Mouse (Mus musculus): ENCODE data around the gene Wwox.

Gene Wwox

DNA sequence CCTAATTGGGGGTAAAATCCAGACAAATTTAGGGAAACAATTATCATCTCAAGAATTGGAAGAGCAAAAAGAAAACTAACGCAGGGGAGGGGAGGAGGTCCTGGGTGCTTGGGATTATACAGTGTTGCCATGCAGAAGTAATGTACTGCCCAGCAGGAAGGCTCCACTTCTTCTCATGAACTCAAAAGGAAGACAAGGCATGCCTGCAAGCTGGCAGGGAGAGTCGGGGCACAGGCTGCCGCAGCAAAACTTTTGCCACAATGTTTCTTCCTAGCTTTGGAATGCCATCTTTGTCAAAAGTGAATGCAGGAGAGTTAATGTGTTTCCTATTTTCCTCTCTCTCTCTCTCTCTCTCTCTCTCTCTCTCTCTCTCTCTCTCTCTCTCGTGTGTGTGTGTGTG, 163.6 kb downstream of the Wwox start:
- peak; percentile 67 for DNase-seq

DNA sequence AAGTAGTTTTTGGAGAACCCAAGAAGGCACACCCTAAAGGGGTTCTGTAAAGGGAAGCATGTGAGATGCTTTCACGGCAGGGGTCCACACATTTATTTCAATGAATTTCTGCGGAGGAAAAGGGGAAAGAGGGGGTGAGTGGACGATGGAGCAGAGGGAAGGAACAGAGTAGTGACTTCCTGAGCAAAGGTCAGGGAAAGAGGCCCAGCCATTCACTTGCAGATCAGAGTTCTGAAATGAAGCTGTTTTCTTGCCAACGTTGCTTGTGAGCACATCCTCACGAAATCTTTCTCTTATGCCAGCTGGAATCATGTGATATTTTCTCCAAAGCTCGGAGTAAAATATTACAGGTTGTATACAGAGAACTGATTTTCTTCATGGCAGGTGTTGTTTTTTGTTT, 164.1 kb downstream of the Wwox start:
- no peak for DNase-seq

DNA sequence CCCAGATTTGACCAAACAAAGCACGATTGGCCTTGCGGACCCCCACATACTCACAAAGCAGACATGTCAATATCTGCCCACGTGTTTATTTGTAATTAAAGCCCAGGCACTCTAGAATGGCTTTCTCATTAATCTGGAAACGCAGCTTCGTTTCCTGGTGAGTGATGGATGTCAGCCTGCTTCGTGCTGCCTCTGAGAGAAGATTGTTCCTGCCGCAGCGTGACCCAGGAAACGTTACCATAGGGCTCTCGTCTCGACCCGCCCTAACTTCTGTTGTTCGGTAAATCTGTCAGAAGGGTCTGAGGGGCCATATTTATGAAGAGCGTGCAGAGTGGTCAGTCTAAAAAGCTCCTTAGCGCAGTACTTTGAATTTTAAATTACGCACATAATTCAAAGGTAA, 164.9 kb downstream of the Wwox start:
- DNase-seq: peak; percentile 44

DNA sequence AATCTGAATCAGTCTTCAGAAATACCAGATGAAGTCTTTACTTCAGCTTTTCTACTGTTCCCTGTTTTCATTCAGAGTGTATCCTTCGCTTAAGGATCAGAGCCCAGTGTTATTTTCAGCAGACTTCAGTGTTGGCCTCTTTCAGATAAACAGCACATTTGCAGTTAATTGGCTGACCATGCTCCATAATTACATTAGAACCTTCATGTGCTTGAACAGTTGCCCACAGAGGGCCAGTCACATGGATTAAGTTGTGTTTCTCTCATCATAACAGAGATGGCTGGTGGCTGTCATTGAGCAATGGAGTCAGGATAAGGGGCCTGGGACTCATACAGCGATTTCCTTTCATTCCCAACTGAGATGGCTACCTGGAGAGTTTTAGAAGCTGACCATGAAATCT, 166.2 kb downstream of the Wwox start:
- peak; percentile 64 for DNase-seq

DNA sequence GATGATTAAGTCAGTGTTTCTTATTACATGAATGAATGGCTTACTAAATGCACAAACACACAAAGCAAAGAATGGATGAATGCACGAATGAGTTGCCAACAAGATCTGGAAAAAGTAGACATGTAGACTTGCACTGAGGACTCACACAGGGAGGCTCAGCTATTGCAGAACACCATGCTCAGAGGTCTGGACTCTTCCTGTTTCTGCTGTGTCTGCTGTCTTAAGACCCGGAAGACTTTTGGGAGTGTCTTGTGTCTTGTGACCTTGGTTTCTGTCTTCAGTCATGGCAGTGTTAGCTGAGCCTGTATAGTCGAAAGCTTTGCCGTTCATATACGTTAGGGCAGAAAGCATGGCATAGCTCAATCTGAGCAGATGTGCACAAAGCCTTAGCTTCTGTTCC, 169.9 kb downstream of the Wwox start:
- DNase-seq: no peak

DNA sequence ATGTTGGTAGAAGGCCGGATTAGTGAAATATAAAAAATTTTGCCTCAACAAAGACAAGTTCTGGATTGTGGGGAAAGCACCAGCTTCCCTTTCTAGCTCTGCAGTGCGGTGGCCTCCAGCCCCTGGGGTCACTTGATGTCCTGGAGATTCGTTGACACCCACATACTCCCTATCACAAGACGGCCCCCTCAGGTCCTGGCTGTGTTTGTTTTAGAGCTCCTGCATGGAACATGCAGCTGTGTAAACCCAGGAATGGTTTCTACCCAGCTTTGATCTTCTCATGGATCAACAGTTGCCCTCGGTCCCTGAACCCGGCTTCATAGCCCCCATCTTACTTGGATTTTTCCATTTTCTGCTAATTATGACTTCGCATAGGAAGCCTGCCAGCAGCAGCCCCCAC, 171.6 kb downstream of the Wwox start:
- no peak for DNase-seq

DNA sequence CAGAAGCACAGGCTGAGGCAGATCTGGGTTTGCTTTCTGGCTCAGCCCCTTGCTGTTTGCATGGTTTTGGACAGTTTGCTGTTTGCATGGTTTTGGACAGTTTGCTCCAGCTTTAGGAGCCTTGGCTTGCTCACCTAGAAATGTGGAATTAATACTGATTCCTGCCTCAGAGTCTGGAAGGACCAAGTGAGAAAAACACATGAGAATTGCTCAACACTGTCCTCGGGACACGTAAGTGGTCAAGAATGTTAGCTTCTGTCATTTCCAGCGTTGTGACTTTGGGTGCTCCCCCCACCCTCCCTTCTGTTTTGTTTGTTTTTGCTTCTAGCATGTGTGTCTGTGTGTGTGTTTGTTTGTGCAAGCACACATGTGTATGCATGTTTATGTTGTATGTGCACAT, 172.6 kb downstream of the Wwox start:
- DNase-seq: no peak

DNA sequence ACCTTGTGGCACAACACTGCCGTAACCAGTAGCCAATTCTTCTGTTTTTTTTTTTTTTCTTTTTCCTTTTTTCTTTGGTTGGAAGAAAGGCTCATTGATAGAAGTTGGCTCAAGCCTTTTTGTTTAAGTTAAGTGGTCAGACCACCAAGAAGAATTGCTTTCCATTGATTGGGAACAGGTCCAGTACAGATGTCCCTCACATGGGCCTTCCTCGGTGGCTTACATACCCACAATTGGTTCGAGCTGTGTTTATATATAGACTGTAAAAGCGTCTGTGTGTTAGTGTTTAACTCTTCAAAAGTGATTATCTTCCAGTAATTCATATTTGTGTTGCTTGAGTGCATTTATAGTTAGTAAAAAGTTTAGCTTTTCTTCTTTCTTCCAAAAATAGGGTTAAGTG, 176.0 kb downstream of the Wwox start:
- no peak for DNase-seq

DNA sequence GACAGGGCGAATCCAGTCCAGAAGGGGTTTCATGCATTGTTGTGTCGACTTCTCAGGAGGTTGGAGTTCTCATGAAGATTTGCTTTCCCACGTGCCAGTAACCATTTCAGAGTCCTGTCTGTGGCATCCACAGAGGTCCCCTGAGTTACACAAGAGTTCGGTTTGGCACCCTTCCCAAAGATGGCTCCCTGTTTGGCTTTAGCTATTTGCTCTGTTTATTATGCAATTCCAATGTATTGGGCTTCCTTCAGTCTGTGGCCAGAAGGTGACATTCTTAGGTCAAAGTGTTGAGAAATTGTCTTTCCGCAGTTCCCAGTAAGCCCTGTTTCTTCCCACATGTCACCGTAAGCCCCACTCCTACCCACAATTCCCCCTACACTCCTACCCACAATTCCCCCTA, 176.5 kb downstream of the Wwox start:
- DNase-seq: no peak

DNA sequence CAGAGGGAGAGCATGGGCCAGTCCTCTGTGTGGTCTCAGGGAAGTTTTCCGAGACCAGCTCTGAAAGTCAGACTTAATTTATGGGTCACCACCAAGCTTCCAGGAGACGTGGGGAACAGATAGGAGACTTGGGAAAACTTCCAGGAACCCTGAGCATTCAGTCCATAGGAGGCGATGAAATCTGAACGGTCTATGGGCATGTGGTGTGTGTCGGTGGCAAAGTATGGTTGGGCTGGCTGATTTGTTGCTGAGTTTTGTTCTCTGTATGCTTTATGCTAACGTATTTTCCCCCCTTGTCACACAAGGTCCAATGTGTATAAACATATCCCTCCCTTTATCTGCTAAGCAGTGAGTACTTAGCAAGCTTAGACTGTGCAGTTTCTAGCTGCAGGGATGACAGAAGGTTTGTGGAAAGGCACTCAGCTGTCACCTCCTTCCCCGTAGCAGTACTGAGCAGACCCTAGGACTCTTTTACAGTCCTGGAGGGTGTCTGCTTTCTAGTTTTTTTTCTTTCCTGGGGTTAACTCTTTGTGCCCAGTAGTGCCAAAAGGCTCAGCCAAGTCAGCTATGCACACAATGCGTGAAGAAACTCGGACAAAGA, 179.6 kb downstream of the Wwox start:
- no peak for DNase-seq

DNA sequence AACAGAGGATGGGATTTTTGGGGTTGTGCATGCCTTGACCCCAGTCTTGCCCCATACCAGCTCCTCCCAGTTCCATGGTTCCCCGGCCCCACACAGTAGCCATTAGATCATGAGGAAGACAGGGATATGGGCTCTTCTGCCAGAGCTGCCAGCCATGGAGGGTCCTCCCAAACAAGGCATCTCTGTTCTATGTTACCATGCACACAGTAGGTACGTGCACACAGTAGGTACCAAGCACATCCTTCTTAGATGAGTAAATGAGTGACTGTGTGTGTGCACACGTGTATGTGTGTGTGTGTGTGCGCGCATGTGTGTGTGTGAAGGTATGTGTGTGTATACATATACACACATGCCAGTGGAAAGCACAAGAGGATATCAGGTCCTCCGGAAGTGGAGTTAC, 185.9 kb downstream of the Wwox start:
- DNase-seq: no peak

DNA sequence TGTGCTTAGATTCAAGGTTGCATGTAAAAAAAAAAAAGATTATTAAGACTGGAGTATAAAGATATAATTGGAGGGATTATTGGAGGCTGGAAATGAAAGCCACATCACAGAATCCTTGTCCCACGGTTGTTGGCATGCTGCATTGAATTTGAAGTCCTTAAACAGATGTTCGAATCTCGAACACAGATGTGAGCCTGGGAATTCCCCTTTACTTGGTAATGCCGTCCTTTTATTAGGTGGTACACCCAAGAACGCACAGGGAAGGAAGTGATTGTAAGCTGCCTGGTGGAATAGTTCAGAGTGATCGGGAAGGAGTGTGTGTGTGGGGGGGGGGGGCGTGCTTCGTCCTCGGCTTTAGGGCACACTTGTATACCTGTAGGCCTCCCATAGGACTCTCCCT, 187.4 kb downstream of the Wwox start:
- no peak for DNase-seq

DNA sequence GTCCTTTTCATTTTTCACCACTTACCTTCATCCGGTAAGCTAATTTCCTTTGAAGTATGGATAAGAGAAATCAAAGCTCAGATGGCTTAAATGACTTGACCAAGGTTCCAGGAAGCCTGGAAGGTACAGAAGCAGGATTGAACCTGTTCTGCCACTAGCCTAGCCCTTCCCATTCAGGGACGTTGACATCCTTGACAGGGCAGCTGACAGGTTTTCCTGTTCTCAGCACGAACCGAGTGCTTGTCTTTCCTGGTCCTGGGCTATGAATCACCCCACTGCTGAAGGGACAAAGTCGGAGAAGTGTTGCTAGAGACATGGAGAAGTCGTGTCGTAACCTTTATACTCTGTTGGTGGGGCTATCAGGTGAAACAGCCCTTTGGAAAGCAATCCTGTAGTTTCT, 190.3 kb downstream of the Wwox start:
- DNase-seq: no peak

DNA sequence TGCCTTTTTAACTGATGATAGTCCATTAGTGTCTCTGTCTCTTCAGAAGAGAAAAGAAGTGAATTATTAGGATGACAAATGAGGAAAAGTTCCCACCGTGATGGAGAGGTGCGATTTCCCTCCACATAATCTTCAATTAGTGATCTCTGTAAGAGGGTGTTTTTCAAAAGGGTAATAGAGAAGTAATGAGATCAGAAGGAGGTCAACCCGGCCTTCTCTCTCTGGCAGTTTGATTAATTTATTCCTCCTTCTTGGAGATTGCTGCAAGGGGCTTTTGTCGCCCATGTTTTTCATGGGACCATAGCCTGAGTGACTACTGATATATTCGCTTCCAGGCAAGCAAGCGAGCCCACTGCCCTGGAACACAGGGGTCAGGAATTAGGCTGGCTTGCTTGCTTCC, 191.6 kb downstream of the Wwox start:
- no peak for DNase-seq

DNA sequence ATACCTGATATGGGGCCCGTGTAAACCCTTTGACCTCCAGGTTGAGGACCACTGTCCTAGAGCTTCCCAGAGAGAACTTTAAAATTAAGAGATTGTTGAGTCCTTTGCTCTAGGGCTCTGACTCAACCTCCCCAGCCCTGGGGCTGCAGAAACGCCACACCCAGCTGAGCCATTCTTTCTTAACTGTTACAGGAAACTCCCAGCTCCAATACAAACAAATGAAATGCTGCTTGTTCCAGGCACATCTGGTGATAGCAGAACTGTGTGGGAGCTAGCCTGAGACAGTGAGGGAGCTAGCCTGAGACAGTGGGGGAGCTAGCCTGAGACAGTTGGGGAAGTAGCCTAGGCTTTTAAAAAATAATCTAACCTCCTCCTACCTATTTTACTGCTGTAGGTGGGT, 194.7 kb downstream of the Wwox start:
- no peak for DNase-seq

DNA sequence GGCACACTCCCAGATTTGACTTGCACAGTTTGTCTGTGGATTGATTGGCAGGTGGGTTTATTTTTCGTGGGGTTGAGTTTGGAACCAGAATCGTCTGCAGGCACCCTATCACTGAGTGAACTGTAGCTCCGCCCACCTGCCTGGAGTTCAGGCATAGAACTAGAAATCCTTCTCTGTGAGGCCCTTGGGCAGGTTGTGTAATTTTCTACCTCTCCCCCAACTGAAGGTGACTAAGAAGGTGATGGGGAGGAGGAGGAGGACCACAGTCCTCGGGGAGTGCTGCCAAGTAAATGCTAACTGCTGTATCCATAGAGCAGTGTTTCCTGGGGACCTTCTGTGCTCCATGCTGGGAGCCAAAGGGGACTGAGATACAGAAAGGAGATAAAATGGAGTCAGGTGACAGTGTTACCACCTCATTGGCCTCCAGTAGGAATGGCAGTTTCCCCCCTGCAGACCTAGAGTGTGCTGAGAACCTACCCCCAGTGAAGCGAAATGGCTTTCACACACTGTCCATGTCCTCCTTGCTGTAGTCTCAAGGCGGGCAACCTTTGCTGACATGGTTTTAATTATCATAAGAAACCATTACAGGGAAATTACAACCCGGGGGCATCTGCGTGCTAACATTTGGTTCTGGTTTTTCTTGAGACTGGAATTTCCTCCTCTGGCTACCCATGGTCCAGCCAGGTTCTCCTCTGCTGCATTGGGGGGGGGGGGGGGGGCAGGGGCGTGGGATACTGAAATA, 195.4 kb downstream of the Wwox start:
- DNase-seq: no peak

DNA sequence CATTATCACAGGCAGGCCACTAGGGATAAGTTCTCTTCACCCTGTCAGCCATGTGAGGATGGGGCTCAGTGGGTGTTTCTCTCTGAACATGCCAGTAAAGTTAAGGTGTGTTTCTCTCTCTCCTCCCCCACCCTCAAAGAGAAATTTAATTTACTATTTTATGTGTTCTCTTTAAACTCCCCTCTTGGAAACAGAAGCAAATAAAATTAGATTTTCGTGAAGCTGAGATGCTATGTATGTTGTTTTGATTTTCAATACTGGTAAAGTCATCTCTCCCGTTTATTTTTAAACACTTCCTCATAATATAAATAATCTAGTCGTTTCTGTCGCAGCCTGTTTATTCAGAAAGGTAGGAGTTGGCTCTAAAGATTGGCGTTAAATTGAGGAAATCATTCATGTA, 196.9 kb downstream of the Wwox start:
- no peak for DNase-seq

DNA sequence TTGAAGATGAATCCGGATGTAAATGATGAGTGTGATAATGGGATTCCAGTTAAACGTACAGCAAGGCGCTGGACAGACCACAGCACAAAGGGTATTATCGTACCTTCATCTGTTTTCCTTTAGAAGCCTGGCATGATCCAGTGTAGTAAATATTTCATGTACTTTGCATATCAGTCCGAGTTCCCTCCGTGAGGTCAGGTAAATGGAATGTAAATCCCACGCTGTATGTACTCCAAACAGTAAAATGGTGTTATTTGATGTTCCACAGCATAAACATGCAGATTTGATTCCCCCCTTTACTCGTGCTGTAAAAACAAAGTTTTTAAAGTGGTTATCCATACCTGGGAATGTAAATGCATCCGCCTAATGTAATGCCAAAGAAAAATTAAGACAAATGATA, 202.4 kb downstream of the Wwox start:
- DNase-seq: no peak

DNA sequence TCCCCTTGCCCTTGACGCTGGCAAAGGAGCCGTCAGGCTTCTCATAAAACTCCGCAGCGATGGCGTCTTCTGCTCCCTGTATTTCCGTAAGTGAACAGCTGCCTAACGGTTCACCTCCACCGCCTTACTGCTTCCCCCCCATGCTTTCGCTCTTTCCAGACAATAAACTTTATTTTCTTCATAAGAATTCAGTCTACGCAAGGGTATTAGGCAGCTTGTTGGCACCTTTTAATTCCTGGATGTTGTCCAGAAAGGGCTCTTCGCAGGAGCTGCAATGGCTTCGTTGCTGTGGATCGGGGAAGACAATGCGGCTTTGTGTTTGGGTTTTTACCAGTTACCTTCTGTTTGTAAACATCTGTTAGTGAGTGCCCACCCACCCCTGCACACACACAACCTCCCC, 211.3 kb downstream of the Wwox start:
- peak; percentile 27 for DNase-seq

DNA sequence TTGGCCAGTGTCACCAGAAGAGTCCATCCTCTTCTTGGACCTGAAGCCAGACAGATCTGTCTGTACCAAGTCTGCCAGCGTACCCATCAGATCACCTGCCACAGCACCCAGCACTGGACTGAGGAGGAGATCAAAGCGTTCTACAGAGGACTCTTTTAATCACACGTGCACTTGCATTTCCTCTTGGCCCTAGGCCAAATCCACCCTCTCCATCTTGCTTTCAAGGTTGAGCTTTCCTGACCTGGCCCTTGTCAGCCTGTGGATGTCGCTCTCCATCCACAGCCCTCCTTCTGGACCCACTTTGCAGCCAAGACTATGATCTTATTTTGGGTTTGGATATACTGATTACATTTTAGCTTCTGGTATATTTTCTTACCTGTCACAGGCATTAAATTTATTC, 218.3 kb downstream of the Wwox start:
- DNase-seq: no peak

DNA sequence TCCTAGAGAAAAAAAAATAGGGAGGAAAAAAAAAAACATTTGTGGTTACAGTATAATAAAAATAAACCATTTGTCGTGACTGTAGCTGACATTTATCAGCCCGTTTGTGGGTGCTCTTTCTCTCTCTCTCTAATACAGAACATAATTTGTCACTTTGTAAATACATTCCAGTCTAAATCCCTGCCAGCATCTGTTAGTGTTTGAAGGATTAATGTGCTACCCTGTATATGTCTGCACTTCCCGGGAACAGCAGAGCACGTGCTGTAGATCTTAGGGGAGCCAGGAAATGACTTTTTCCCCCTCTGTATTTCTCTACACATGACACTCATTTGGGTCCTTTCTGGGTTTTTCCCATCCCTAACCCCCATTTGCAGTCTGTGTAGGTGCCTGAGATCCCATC, 219.0 kb downstream of the Wwox start:
- DNase-seq: no peak

DNA sequence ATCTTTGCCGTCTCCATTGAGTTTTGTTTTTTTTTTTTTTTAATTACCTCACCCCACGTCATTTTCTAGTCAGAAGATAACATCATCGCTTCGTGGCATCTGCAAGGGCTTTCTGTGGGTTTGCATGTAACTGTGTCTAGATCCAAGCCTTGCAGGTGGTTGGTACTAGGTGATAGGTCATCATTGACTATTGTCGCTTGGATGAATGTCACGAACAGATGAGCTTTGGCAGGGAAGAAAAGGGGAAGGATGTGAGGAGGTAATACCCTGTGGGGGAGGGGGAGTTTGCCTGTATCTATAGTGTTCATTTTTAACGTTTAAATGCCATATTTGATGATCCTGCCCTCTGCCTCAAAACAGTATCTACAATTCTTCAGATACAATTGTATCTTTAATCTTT, 223.6 kb downstream of the Wwox start:
- no peak for DNase-seq

DNA sequence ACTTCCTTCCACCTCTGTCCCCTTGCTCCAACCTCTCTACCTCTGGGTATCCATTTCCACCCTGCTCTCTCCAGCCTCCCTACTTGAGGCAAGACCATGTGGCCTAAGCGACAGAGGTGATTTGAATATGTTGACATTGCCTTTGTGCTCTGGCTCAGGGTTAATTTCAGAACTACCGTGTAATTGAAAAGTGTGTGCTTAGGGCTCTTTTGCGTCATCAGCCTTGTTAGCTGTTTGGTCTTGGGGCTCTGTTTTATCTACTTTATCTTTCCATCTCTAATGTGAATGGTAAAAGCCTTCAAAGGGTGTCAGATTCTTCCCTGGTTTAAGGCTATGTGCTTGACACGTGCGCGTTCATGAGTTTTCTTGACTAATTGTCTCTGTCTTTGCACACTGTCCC, 226.1 kb downstream of the Wwox start:
- DNase-seq: no peak

DNA sequence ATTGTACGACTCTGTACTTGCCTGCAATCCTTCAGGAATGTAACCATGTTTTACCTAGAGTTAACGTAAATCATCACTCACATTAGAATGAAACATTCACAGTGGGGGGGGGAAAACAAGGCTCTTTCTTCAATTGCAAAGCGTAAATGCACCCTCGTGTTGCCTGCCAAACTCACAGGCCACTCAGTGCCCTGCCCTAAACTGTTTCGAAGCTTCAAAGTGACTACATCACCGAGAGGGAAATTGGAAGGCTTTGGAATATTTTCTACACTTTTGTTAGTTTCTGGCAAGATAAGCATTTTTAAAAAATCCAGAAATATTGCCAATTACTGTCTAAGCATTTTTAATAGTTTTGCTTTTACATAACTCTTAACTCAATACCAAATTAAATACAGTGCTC, 231.3 kb downstream of the Wwox start:
- no peak for DNase-seq

DNA sequence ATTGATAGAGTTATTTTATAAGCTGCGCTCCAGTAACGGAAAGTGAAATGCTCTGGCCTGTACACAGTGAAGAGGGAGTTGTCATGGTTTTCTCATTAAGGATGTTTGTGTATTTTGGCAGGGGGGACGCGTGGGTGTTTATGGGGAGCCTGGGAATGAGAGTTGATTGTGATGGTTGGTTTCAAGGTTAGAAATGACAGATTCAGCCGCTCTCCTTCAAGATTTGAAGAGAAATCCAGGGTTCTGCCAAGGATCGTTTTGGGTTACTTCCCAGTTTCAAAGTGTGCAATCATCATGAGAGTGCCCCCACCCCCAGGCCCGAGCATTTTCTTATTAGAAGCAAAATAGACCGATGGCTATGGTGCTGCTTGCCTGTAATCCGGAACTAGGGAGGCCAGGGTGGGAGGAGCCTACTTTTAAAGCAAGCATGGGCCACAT, 231.8 kb downstream of the Wwox start:
- no peak for DNase-seq
